8 mouse cellular contexts compared by ENCODE assay signal in the genomic region with DNA sequence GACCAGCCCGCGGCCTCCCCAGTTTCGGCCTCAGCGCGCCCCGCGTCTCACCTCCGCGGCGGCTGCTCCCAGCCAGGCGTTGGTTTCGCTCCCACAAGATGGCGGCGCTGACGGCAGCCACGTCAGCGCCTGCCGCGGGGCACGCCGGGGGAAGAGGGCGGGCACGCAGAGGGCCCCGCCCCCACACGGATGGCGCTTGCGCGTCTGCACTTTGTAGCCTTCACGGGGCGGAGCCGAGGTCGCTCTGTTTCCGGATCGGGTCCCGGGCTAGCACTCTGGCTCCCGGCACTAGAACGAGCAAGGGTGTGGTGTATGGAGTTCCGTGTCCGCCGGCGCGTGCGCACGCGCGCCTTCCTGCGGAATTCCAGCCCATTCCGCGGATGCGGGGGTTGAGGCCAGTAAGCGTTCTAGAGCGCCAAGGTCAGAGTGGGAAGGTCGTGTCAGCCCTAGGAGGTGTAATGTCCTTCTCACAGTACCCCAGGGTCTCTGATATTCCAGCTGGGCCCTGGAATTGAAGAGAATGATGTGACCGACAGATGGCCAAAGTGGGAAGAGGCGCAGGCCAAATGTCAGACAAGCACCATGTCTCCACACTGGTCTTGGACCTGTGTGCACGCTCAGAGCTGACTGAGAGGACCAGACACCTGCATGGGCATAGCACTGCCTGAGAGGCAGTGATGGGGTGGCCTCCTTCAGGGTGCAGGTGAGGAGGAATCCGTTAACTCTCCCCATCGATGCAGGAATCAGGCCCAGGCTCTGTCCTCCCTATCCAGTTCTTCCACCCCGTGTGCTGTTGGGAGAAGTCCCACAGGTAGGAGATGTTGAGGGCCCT. TPM values are rescaled to one million over a fixed set of nuclear protein-coding genes. Genes with fewer than 3 reads are reported as not detected.
DNase-seq lines count a peak whose midpoint lies in the region; ATAC-seq and TF ChIP-seq lines count a peak whose summit lies in the region.

Gene Arf1 (minus strand): TSS at position 149 of the 832 bp plus-strand sequence.

- peak within 1 kb of the TSS; percentile 55 for H3K4me3 ChIP-seq in cortical plate, adult 2 months (ENCODE audit: insufficient read depth, low read length)

- peak; percentile 97 for DNase-seq in gastrocnemius, postnatal 10 days
- peak; percentile 98 for DNase-seq in induced T-regulatory cell, adult 2 months (ENCODE audit: low read depth)
- DNase-seq in left cerebral cortex, adult 9 months (ENCODE audit: low spot score in 2 of 2) = peak; percentile 91 to 96
- peak; percentile 98 for DNase-seq in right cerebral cortex, postnatal 14 days
- DNase-seq in urinary bladder, postnatal 36 days (ENCODE audit: low spot score in 2 of 2) = peak; percentile 96 to 97

- peak; percentile 68 for TF ChIP-seq POLR2A in cortical plate, adult 2 months (IDR thresholded peaks at IDR 0.05; ENCODE audit: extremely low read depth, insufficient read depth, low read length)

- peaks cover 5% of the 10 kb centered on the region for H3K4me1 ChIP-seq in cortical plate, adult 2 months (ENCODE audit: control insufficient read depth, insufficient read depth, low read length)

- peak within 1 kb of the TSS; percentile 96 for H3K27ac ChIP-seq in cortical plate, adult 2 months (ENCODE audit: insufficient read depth, low read length)

- peak; percentile 81 for ATAC-seq in activated CD4-positive, CD25-positive, alpha-beta regulatory T cell, adult 4 months
- ATAC-seq in megakaryocyte progenitor cell, adult 5-6 weeks (replicated peaks; ENCODE audit: poor library complexity) = peak; percentile 85

- TF ChIP-seq CTCF in cortical plate, adult 2 months (IDR thresholded peaks at IDR 0.05; ENCODE audit: extremely low read depth, insufficient read depth, low read length) = no peak

RNA-seq across cellular contexts. Expression of gene Arf1, which starts in this region (rescaled TPM):
- polyA plus RNA-seq in activated CD4-positive, CD25-positive, alpha-beta regulatory T cell, adult 4 months (2017; shearing (Covaris generic)) = 100 to 1,000 TPM; 301 to 312 TPM
- 569 and 571 TPM in 2 replicates for polyA plus RNA-seq in cortical plate, adult 2 months (2012; rRNA removed)
- 100 to 1,000 TPM; 222 to 228 TPM for total RNA-seq in gastrocnemius, postnatal 10 days (2021)
- total RNA-seq in megakaryocyte progenitor cell, adult 5-6 weeks (2015) = 280 and 290 TPM in 2 replicates
- total RNA-seq in megakaryocyte progenitor cell, adult 5-6 weeks (2017) = 343 and 378 TPM in 2 replicates

Comparison
In these comparisons a context has a peak if more than half of its experiments do, and no peak if none do; other contexts are left out.
1. Peak in every context shown above with its lines: DNase-seq, ATAC-seq, H3K4me3 ChIP-seq and H3K27ac ChIP-seq.